Mouse (Mus musculus) ZHBTc4 (cell line): ENCODE data around the gene Lyve1.
"Not testable (repeated sequence)": the region's sequence is repeated elsewhere in the genome, so short reads cannot be mapped to it uniquely, and the experiment has no call there.

ENCODE experiments used
- DNase-seq: peaks from one replicate; pipeline ENCODE4 v3.0.0-alpha.2; 2011; ENCODE audit warnings: low read depth, low spot score

The Lyve1 gene

GRCm38 (mm10) chr7:110862751-110863289 is at the start of gene Lyve1:
TSS of gene Lyve1 (minus strand) at chr7:110863239.
- DNase-seq: no peak

DNA sequence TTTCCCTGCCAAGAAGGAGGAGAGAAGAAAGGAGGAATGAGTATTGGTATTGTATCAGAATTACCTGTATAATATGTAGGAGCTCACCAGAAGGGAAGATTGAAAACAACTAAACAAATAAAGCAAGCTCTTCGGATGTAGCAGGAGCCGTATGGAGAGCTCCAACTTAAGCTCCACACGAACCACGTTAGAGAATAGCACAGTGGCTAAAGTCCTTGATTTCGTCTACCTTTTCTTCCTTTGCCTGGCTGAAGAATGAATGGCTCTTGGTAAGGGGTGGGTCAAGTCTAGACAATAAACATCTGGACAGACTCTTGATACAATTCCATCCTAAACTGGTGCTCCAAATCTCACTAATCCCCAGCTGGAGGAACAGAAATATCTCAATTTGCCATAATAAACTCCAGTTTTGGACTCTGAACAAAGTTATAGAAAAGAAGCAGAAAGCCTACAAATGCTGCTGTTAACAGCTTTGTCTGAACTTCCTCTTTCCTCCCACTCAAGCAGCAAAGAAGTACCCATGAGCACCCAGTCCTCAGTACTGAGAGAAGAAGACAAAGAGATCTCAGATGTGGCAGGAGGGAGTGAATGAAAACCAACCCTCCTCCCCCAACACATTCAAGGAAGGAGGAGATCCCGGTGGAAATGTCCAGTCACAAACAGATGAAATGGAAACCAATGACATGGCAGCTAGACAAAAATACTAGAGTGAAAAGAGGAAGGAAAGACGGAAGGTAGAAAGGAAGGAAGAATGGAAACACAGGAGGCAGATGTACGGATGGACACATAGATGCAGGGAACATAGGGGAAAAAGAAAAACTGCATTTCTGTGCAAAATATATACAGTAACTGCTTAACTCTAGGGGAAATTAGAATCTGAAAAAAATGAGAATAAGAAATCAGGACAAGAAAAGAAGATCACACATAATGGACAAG is 45.4 kb upstream of the Lyve1 start:
- no peak for DNase-seq

DNA sequence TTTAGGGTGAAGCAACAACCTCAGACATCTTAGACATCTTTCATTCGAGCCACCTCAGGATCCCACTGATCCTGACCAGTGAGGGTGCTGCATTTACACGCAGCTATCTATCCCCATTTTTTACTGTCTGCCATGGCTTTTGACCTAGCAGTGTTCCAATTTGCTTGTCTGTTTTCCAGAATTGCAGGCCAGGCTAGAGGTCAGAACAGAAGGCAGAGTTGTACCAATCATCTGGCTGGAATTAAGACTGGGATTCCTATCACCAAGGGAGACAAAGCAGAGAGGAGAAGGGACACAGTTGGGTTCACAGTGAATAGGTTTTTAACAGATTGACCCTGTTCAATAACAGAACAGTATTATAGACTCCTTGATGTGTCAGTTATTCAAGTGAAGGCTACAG is 43.5 kb upstream of the Lyve1 start:
- DNase-seq: no peak

DNA sequence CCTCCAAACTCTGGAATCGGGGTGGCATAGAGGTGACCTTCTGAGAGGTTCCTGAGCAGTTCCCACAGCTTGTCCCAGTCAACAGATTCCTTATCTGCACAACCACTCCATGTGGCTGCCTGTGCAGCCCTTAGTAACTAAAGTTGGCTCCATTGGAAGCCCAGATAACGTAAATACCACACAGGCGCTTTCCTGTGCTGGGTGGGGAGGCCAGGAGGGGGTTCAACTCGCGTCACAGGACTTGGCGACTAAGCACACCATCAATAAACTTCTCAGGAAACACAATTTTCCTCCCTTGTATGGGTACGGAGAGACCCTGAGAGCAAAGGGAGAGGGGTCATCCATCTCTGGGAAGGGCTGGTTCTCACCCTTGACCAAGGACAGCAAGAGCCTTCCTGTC is 40.2 kb upstream of the Lyve1 start:
- DNase-seq: no peak

DNA sequence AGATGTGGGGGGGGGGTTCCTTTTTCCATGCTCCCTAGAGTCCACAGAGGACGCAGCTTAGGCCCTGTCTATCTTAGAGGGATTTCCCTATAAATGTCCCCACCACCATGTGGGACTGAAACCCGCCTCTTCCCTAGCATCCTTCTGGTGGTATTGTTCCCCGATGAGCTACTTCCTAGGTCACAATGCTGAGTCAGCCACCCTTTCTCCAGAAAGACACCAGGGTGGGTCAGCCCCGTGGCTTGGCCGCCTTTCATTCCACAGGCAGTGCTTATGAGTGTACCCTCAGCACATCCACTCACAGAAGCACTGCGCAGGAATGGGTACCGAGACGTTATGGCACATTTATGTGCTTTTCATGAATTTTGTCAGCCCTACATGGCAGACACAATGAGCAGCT is 34.2 kb upstream of the Lyve1 start:
- no peak for DNase-seq

- no peak for DNase-seq
Observed at GRCm38 (mm10) chr7:110896453-110896852, 33.4 kb upstream of the Lyve1 start.

DNA sequence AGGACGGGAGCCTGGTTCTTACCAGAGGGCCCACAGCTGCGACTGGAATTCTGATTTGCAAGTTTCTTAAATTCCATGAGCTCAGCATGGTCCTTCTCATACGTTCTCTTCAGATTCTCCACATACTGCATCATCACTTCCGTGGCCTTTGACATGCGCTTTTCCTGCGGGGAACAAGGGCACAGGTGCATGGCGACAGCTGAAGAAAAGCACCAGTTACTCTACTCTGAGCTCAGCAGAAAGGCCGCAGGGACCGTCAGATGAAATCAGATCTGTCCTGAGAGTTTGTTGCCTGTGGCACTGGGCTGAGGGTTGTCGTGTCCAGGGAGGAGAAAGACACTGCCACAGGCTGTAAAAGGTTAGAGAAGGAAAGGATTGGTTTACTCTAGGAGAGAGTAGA is 32.7 kb upstream of the Lyve1 start:
- DNase-seq: not testable (repeated sequence)

DNA sequence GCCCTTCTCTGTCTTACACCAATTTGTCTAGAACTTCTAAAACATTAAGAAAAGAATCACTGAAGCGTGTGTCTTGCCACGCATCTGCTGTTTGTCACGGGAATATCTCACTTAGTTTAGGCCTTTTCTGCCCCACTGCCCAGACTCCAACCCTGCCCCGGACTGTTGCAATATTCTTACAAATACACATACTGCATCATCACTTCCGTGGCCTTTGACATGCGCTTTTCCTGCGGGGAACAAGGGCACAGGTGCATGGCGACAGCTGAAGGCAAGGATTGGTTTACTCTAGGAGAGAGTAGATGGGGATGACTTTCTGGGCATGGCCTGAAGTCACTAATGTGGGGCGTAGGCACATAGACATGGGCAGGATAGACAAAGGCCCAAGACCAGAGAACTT is 31.6 kb upstream of the Lyve1 start:
- no peak for DNase-seq

GRCm38 (mm10) chr7:110893943-110894610 is 31.0 kb upstream of the Lyve1 start:
- no peak for DNase-seq

- DNase-seq: peak; percentile 10
Observed at GRCm38 (mm10) chr7:110891501-110891986, 28.5 kb upstream of the Lyve1 start.

- DNase-seq: no peak
Observed at GRCm38 (mm10) chr7:110881746-110882333, 18.8 kb upstream of the Lyve1 start.

DNA sequence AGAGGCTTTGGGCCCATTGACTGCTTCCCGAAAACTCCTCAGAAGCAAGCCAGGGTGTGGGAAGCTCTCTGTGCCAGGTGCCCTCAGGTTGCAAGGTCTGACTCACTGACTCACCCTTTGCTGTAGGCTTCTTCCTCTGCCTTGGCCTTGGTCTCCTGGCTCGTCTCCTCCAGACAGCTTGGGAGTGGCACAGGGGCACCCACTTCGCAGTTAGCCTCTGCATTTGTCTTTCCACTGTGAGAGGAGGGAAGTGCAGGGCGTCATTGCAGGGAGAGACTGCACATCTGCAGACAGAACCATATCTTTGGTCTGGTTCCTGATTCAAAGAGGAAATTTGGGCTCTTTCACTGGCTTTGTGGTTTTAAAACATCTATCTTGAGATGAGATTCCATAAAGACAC is 15.0 kb upstream of the Lyve1 start:
- DNase-seq: no peak

DNA sequence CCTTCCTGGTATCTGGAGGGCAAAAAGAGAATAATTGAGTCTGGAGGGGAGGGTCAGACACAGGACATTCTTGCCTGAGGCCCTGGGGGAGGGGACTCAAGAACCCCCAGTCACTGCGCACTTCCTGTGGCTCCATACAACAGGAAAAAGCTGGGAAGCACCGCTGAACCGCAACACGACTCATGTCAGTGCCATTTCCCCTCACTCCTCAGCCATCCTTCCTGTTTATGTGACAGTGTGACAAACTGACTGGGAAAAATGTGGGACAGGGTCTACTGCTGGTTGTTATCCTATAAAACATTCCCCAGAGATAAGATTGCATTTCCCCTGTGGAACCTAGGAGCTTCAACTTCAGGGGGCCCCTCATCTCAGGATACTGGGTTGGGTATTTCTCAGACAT is 13.9 kb upstream of the Lyve1 start:
- no peak for DNase-seq

DNA sequence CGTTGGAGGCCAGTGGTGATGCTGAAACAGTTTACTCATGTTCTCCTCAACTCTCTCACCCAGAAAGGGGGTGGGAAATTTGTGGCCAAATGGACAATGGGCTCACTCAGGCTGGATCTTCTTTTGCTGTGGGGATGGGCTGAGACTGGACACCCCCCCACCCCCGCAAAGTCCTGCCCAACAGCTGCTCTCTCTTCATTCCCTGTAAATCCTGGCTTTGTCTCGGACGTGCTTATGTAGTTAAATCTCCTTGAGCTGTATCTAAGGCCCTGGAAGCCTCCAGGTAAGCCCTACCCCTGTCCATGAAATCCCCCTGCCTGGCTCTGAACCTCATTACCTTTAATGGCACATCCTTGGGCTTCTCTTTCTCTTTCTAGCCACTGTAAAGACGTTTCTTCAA is 5.8 kb upstream of the Lyve1 start:
- DNase-seq: no peak

- DNase-seq: peak; percentile 82
Observed at GRCm38 (mm10) chr7:110867116-110867515, 4.1 kb upstream of the Lyve1 start.

GRCm38 (mm10) chr7:110866021-110866420 is 3.0 kb upstream of the Lyve1 start:
- no peak for DNase-seq

GRCm38 (mm10) chr7:110865570-110865969 is 2.5 kb upstream of the Lyve1 start:
- no peak for DNase-seq

GRCm38 (mm10) chr7:110865038-110865437 is 2.0 kb upstream of the Lyve1 start:
- peak; percentile 46 for DNase-seq

GRCm38 (mm10) chr7:110860129-110860528 is 2.9 kb downstream of the Lyve1 start:
- DNase-seq: no peak

DNA sequence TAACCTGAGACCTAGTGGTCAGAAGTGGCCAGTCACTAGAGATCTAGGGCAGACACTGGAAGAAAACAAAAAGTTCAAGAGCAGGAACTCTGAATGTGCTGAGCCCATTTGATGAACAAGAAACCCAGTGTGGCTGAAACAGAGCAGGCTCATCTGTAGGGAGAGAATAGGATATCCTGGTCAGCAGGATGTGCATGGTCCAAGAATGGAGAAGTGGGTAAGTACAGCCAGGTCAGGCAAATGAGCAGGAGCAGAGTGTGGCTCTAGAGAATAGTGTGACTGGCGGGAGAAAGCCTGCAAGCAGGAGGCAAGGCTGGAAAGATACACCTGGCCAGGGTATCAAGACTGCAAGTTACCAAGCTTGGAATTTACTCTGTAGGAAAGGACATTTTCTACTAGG is 7.4 kb downstream of the Lyve1 start:
- no peak for DNase-seq

DNA sequence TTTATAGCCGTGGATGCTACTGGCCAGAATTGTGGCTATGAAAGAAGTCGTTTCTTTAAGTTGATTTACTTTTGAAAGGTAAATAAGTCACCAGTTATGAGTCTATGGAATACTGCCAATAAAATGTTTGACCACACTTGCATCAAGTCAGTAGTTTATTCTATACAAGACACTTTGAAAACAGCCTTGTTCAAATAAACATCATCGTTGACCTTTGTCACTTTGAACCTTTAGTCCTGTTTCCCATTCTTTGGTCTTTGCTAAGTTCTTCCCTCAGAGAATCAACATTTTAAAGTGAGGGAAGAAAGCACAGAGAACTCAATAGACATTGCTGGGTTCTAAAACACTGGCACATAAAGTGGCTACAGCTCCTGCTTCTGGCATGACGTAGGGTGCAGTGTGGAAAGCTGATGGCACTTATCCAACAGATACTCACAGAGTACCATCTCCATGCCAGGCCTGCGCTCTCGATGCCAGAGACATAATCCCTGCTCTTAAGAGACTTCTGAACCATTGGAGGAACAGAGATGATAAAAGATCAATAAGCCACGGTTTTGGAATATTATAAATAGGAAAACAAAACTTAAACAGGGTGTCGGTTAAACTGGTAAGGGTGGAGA is 8.0 kb downstream of the Lyve1 start:
- no peak for DNase-seq

- no peak for DNase-seq
Observed at GRCm38 (mm10) chr7:110854519-110854918, 8.5 kb downstream of the Lyve1 start.
